Mouse (Mus musculus) midbrain, embryonic 12.5 days (tissue): ENCODE measurements at regions not wholly inside any gene's neighbourhood (a gene's known extent, or its start where the extent isn't known, plus 50 kb on each side); places are given as distances from the start of the nearest gene placed in this dataset.

Source experiments
- ATAC-seq: fragments of 200-750 bp; cut with Nextera tagmentation; 2 replicates; pipeline ENCODE4 v1.8.0; 2017; ENCODE audit warnings: low read depth, moderate TSS enrichment, moderate library complexity; ENCODE audit not compliant: low FRiP score
- H3K27ac ChIP-seq: fragments of 300-500 bp; sonication (generic); replicated peaks from 2 replicates; pipeline ENCODE4 v1.5.1; 2016; ENCODE audit warnings: mild to moderate bottlenecking
- H3K27me3 ChIP-seq: fragments of 300-500 bp; sonication (generic); 2 replicates; pipeline ENCODE4 v1.6.1; 2016; ENCODE audit warnings: mild to moderate bottlenecking
- H3K36me3 ChIP-seq: fragments of 300-500 bp; sonication (generic); 2 replicates; pipeline ENCODE4 v1.6.1; 2016
- H3K4me1 ChIP-seq: fragments of 300-500 bp; sonication (generic); 2 replicates; pipeline ENCODE4 v1.6.1; 2016
- H3K4me2 ChIP-seq: fragments of 300-500 bp; sonication (generic); replicated peaks from 2 replicates; pipeline ENCODE4 v1.6.1; 2016; ENCODE audit warnings: mild to moderate bottlenecking, moderate library complexity
- H3K4me3 ChIP-seq: fragments of 300-500 bp; sonication (generic); 2 replicates; pipeline ENCODE4 v1.5.1; 2016; ENCODE audit warnings: mild to moderate bottlenecking
- H3K9ac ChIP-seq: fragments of 300-500 bp; sonication (generic); replicated peaks from 2 replicates; pipeline ENCODE4 v1.6.1; 2016; ENCODE audit warnings: mild to moderate bottlenecking, moderate library complexity
- H3K9me3 ChIP-seq: fragments of 300-500 bp; sonication (generic); 2 replicates; pipeline ENCODE4 v1.6.1; 2016; ENCODE audit warnings: mild to moderate bottlenecking
- WGBS: fragments of 180-500 bp; shearing (Covaris S2); methylation state at CpG from one replicate; pipeline ENCODE4 v1.1.7; 2016; 5-methylcytosine and 5-hydroxymethylcytosine counted together

- no peaks in the 10 kb centered on the region for H3K9me3 ChIP-seq
- H3K4me3 ChIP-seq, result no peak overlapping the region
- no peak overlapping the region for H3K4me2 ChIP-seq
- ATAC-seq, result no peak
- H3K4me1 ChIP-seq, result peaks cover 4% of the 10 kb centered on the region; the same call in 1 of the 2 replicates
- no peak overlapping the region for H3K9ac ChIP-seq
- H3K27ac ChIP-seq, result no peak overlapping the region
- H3K27me3 ChIP-seq, result no peaks in the 10 kb centered on the region
- no peaks in the 10 kb centered on the region for H3K36me3 ChIP-seq
- 86% methylated on average over 4 of the region's 4 CpGs for WGBS
Observed at GRCm38 (mm10) chr3:38047445-38047844, 323.2 kb upstream of the Gm5148 start.

- ATAC-seq, result no peak
- Histone ChIP-seq H3K27me3 (no peaks in the 10 kb centered on the region), H3K4me2 (no peak overlapping the region), H3K27ac (no peak overlapping the region), H3K4me3 (no peak overlapping the region), H3K4me1 (peaks cover 4% of the 10 kb centered on the region; the same call in 1 of the 2 replicates), H3K9me3 (no peaks in the 10 kb centered on the region), H3K9ac (no peak overlapping the region), H3K36me3 (no peaks in the 10 kb centered on the region)
- WGBS, result 75% methylated on average over 4 of the region's 4 CpGs
Observed at GRCm38 (mm10) chr3:38046611-38047010, 322.3 kb upstream of the Gm5148 start.

GRCm38 (mm10) chr3:38045989-38046388, 321.7 kb upstream of the Gm5148 start:
- H3K4me1 ChIP-seq, result peaks cover 4% of the 10 kb centered on the region; the same call in 1 of the 2 replicates
- no peak overlapping the region for H3K27ac ChIP-seq
- H3K27me3 ChIP-seq, result no peaks in the 10 kb centered on the region
- no peak overlapping the region for H3K4me2 ChIP-seq
- 88% methylated on average over 2 of the region's 2 CpGs for WGBS
- H3K9me3 ChIP-seq, result no peaks in the 10 kb centered on the region
- no peak overlapping the region for H3K4me3 ChIP-seq
- no peak overlapping the region for H3K9ac ChIP-seq
- no peaks in the 10 kb centered on the region for H3K36me3 ChIP-seq
- no peak for ATAC-seq

GRCm38 (mm10) chr3:38045523-38045922, 321.2 kb upstream of the Gm5148 start:
- H3K4me2 ChIP-seq, result no peak overlapping the region
- no peaks in the 10 kb centered on the region for H3K9me3 ChIP-seq
- H3K4me1 ChIP-seq, result peaks cover 4% of the 10 kb centered on the region; the same call in 1 of the 2 replicates
- no peak overlapping the region for H3K4me3 ChIP-seq
- ATAC-seq, result no peak
- no peaks in the 10 kb centered on the region for H3K27me3 ChIP-seq
- 63% methylated on average over 6 of the region's 6 CpGs for WGBS
- no peak overlapping the region for H3K27ac ChIP-seq
- H3K36me3 ChIP-seq, result no peaks in the 10 kb centered on the region
- no peak overlapping the region for H3K9ac ChIP-seq

- no peak overlapping the region for H3K4me2 ChIP-seq
- 77% methylated on average over 7 of the region's 7 CpGs for WGBS
- peaks cover 4% of the 10 kb centered on the region; the same call in 1 of the 2 replicates for H3K4me1 ChIP-seq
- no peaks in the 10 kb centered on the region for H3K9me3 ChIP-seq
- no peak overlapping the region for H3K27ac ChIP-seq
- no peak overlapping the region for H3K9ac ChIP-seq
- ATAC-seq, result no peak
- H3K4me3 ChIP-seq, result no peak overlapping the region
- H3K36me3 ChIP-seq, result no peaks in the 10 kb centered on the region
- H3K27me3 ChIP-seq, result no peaks in the 10 kb centered on the region
Observed at GRCm38 (mm10) chr3:38044338-38044737, 320.0 kb upstream of the Gm5148 start.

GRCm38 (mm10) chr3:38042614-38043013, 318.3 kb upstream of the Gm5148 start:
- no peaks in the 10 kb centered on the region for H3K36me3 ChIP-seq
- H3K4me2 ChIP-seq, result no peak overlapping the region
- H3K27ac ChIP-seq, result no peak overlapping the region
- no peak overlapping the region for H3K4me3 ChIP-seq
- peaks cover 4% of the 10 kb centered on the region; the same call in 1 of the 2 replicates for H3K4me1 ChIP-seq
- WGBS, result 83% methylated on average over 6 of the region's 6 CpGs
- ATAC-seq, result no peak
- H3K27me3 ChIP-seq, result no peaks in the 10 kb centered on the region
- no peak overlapping the region for H3K9ac ChIP-seq
- H3K9me3 ChIP-seq, result no peaks in the 10 kb centered on the region

- Histone ChIP-seq H3K4me3 (no peak overlapping the region), H3K9me3 (no peaks in the 10 kb centered on the region), H3K27me3 (no peaks in the 10 kb centered on the region), H3K36me3 (no peaks in the 10 kb centered on the region), H3K9ac (no peak overlapping the region), H3K4me2 (no peak overlapping the region), H3K4me1 (no peaks in the 10 kb centered on the region), H3K27ac (no peak overlapping the region)
- no peak for ATAC-seq
Observed at GRCm38 (mm10) chr3:38036131-38036530, 311.8 kb upstream of the Gm5148 start.

GRCm38 (mm10) chr3:38034138-38034537, 309.8 kb upstream of the Gm5148 start:
- H3K9ac ChIP-seq, result no peak overlapping the region
- no peak for ATAC-seq

GRCm38 (mm10) chr3:38014768-38015167, 290.5 kb upstream of the Gm5148 start:
- Histone ChIP-seq H3K4me1 (peaks cover 4% of the 10 kb centered on the region; the same call in 1 of the 2 replicates), H3K4me3 (no peak overlapping the region), H3K9me3 (no peaks in the 10 kb centered on the region), H3K4me2 (no peak overlapping the region), H3K27me3 (no peaks in the 10 kb centered on the region), H3K36me3 (no peaks in the 10 kb centered on the region), H3K9ac (no peak overlapping the region), H3K27ac (no peak overlapping the region)
- WGBS, result 62% methylated on average over 1 of the region's 1 CpGs
- no peak for ATAC-seq

More at GRCm38 (mm10) chr3:38034138-38034537, 309.8 kb upstream of the Gm5148 start:
- no peak overlapping the region for H3K27ac ChIP-seq
- no peaks in the 10 kb centered on the region for H3K27me3 ChIP-seq
- H3K4me1 ChIP-seq, result no peaks in the 10 kb centered on the region
- no peaks in the 10 kb centered on the region for H3K36me3 ChIP-seq
- H3K9me3 ChIP-seq, result no peaks in the 10 kb centered on the region
- WGBS, result 74% methylated on average over 3 of the region's 3 CpGs
- no peak overlapping the region for H3K4me2 ChIP-seq
- no peak overlapping the region for H3K4me3 ChIP-seq

GRCm38 (mm10) chr3:38009168-38009567, 284.9 kb upstream of the Gm5148 start:
- 60% methylated on average over 4 of the region's 4 CpGs for WGBS
- Histone ChIP-seq H3K4me3 (no peak overlapping the region), H3K4me1 (no peaks in the 10 kb centered on the region), H3K27ac (no peak overlapping the region), H3K9ac (no peak overlapping the region), H3K36me3 (no peaks in the 10 kb centered on the region), H3K27me3 (no peaks in the 10 kb centered on the region), H3K9me3 (no peaks in the 10 kb centered on the region), H3K4me2 (no peak overlapping the region)
- ATAC-seq, result no peak

GRCm38 (mm10) chr3:38008321-38008720, 284.0 kb upstream of the Gm5148 start:
- Histone ChIP-seq H3K27me3 (no peaks in the 10 kb centered on the region), H3K36me3 (no peaks in the 10 kb centered on the region), H3K27ac (no peak overlapping the region), H3K9ac (no peak overlapping the region), H3K4me3 (no peak overlapping the region), H3K4me2 (no peak overlapping the region), H3K9me3 (no peaks in the 10 kb centered on the region), H3K4me1 (no peaks in the 10 kb centered on the region)
- WGBS, result 91% methylated on average over 7 of the region's 7 CpGs
- ATAC-seq, result no peak

GRCm38 (mm10) chr3:38007626-38008025, 283.3 kb upstream of the Gm5148 start:
- 93% methylated on average over 1 of the region's 1 CpGs for WGBS
- Histone ChIP-seq H3K4me3 (no peak overlapping the region), H3K9ac (no peak overlapping the region), H3K27me3 (no peaks in the 10 kb centered on the region), H3K36me3 (no peaks in the 10 kb centered on the region), H3K4me2 (no peak overlapping the region), H3K4me1 (no peaks in the 10 kb centered on the region), H3K27ac (no peak overlapping the region), H3K9me3 (no peaks in the 10 kb centered on the region)
- no peak for ATAC-seq

- H3K27me3 ChIP-seq, result peaks cover 9% of the 10 kb centered on the region
- ATAC-seq, result no peak
- no peak overlapping the region for H3K9ac ChIP-seq
- no peak overlapping the region for H3K4me3 ChIP-seq
- WGBS, result 95% methylated on average over 10 of the region's 10 CpGs
- H3K36me3 ChIP-seq, result no peaks in the 10 kb centered on the region
- H3K4me1 ChIP-seq, result no peaks in the 10 kb centered on the region
- no peaks in the 10 kb centered on the region for H3K9me3 ChIP-seq
- H3K4me2 ChIP-seq, result no peak overlapping the region
- H3K27ac ChIP-seq, result no peak overlapping the region
Observed at GRCm38 (mm10) chr3:38002275-38002674, 278.0 kb upstream of the Gm5148 start.
